Mouse (Mus musculus): ENCODE measurements around the gene Prmt1.

The Prmt1 gene

GRCm38 (mm10) chr7:44942904-44943303, 43.5 kb downstream of the Prmt1 start, which contains the start of gene Tsks:
Tsks (plus strand) TSS chr7:44943204.
- DNase-seq, result no peak

GRCm38 (mm10) chr7:44938680-44939079, 47.7 kb downstream of the Prmt1 start:
- no peak for DNase-seq

- DNase-seq, result peak; percentile 99 to 100
Measured at GRCm38 (mm10) chr7:44929204-44930151, 56.9 kb downstream of the Prmt1 start, which contains the start of gene Ap2a1. Ap2a1 (minus strand) TSS chr7:44929496.

- DNase-seq, result no peak
Measured at GRCm38 (mm10) chr7:44928570-44928969, 57.8 kb downstream of the Prmt1 start.

All from kidney, postnatal 36 days (tissue).